ENCODE assay signal across 12 mouse cellular contexts in the genomic region with DNA sequence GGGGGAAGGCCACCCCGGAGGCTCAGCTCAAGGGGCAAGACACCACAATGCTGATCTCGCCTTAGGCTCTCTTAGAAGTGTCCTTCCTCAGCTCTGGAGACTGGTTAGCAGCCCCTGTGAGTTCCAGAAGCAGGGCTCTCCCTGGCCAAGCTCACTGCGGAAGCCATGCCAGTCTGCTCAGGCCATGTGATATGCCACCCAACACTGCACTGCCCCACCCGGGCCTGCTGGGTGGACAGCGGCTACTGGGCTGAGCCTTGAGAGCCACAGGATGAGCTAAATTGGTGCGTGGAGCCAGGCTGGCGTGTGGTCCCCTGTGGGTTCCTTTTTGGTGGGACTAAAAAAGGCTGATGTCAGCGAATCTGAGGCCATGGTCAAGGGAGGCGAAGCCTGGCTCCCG.
"Had no signal": no experiment of that assay in that cellular context is flagged by ENCODE, and none has a peak within 500 bp of the region (broad histone marks: within the 10 kb centered on the region; RNA-seq: fewer than 3 reads in every experiment).

No protein-coding gene starts in this region.

- H3K27ac ChIP-seq: left cerebral cortex, adult 2 months; limb, embryonic 15.5 days; liver, embryonic 13.5 days; midbrain, embryonic 13.5 days; neural tube, embryonic 15.5 days had no signal

- H3K36me3 ChIP-seq: limb, embryonic 15.5 days; liver, embryonic 13.5 days; midbrain, embryonic 13.5 days; neural tube, embryonic 15.5 days had no signal

- H3K9me3 ChIP-seq: limb, embryonic 15.5 days; liver, embryonic 13.5 days; midbrain, embryonic 13.5 days; neural tube, embryonic 15.5 days had no signal

- DNase-seq: kidney, postnatal 25 days; liver, embryonic 13.5 days; liver, postnatal 0 days; right cerebral cortex, adult 18-20 months; spleen, adult 18-20 months; thymus, adult 18-20 months; thymus, postnatal 14 days had no signal

- H3K4me2 ChIP-seq: limb, embryonic 15.5 days; liver, embryonic 13.5 days; midbrain, embryonic 13.5 days; neural tube, embryonic 15.5 days had no signal

- H3K27me3 ChIP-seq: limb, embryonic 15.5 days; liver, embryonic 13.5 days; midbrain, embryonic 13.5 days had no signal

- H3K9ac ChIP-seq: limb, embryonic 15.5 days; liver, embryonic 13.5 days; liver, postnatal 0 days; midbrain, embryonic 13.5 days; neural tube, embryonic 15.5 days had no signal

- H3K4me1 ChIP-seq: liver, embryonic 13.5 days; neural tube, embryonic 15.5 days had no signal

- H3K4me3 ChIP-seq: left cerebral cortex, adult 2 months; limb, embryonic 15.5 days; liver, embryonic 13.5 days; midbrain, embryonic 13.5 days; myocyte; neural tube, embryonic 15.5 days had no signal

- ATAC-seq: liver, postnatal 0 days had no signal
